Mouse (Mus musculus): Measurements from ENCODE around the gene Muc1.
"Not testable (repeated sequence)": the region's sequence is repeated elsewhere in the genome, so short reads cannot be mapped to it uniquely, and the experiment has no call there.

The Muc1 gene

GRCm38 (mm10) chr3:89210162-89210561 is 18.7 kb upstream of the Muc1 start:
- no peak for DNase-seq (ENCODE audit: low spot score)

DNA sequence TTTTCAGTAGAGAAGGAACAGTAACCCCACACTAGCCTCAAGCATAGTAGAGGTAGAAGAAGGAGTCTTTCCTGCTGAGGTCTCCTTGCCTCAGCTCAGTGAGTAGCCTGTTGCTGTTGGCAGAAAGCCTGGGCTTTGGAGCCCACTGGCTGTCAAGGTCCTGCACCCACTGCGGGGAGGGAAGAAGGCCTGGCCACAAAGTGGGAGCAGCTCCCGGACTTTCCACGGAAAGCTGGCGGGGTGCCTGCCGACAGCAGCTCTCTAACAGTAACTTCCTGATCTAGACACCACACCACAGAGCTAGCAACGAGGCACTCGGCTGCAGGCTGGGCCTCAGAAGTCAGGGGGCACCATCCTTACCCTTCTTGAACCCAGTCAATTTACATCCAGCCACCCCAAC is 18.1 kb upstream of the Muc1 start:
- DNase-seq (ENCODE audit: low spot score) = no peak

DNA sequence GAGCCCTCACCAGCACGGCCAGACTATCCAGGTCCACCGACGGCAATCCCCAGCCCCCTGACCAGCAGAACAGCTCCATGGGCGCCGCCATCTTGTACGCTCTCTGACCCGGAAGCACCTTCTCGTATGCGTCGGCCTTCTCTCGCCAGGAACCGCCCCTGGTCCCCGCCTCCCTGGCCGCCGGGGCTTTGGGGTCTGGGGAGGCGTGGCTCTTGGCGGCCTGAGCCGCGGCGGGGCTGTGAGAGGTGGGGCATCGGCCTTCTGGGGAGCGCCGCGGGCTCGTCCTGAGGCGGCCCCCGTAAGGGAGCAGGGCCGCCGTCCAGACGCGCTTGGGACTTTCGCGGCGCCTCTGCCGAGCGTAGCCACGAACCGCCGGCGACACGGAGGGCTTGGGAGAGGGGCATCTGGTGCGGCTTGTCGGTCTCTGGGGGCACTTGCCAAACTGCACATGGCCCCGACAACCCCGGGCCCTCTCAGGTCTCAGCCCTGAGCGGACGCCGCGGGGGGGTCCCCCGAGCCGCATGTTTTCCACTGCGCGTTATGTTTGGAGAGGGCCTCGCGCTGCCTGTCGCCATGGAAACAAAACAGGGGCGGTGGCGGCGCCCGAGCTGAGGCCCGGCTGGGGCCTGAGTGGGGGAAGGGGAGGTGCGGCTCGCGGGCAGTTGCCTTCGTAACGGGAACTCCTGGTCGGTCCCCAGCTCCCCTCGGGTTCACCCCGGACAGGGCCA is 14.9 kb upstream of the Muc1 start:
- DNase-seq (ENCODE audit: low spot score) = peak; percentile 81

- no peak for DNase-seq (ENCODE audit: low spot score)
Measured at GRCm38 (mm10) chr3:89214681-89215411, 14.0 kb upstream of the Muc1 start, which contains the start of gene Thbs3. Gene Thbs3 (plus strand): TSS chr3:89215180.

- peak; percentile 73 for DNase-seq (ENCODE audit: low spot score)
Measured at GRCm38 (mm10) chr3:89215853-89216252, 13.0 kb upstream of the Muc1 start.

DNA sequence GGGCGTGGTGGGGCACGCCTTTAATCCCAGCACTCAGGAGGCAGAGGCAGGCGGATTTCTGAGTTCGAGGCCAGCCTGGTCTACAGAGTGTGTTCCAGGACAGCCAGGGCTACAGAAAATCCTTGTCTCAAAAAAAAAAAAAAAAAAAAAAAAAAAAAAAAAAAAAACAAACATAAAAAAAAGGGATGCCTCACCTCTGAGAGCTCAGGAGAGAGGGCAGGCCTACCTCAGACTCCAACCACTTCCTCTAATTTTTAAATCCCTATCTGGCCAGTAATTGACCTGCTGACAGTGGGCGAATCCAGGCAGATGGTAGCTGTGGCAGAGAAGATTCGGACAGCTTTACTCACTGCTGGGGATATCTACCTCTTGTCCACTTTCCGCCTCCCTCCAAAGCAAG is 12.4 kb upstream of the Muc1 start:
- not testable (repeated sequence) for DNase-seq (ENCODE audit: low spot score)

- no peak for DNase-seq (ENCODE audit: low spot score)
Measured at GRCm38 (mm10) chr3:89218271-89218670, 10.6 kb upstream of the Muc1 start.

GRCm38 (mm10) chr3:89219546-89219945 is 9.3 kb upstream of the Muc1 start:
- no peak for DNase-seq (ENCODE audit: low spot score)

DNA sequence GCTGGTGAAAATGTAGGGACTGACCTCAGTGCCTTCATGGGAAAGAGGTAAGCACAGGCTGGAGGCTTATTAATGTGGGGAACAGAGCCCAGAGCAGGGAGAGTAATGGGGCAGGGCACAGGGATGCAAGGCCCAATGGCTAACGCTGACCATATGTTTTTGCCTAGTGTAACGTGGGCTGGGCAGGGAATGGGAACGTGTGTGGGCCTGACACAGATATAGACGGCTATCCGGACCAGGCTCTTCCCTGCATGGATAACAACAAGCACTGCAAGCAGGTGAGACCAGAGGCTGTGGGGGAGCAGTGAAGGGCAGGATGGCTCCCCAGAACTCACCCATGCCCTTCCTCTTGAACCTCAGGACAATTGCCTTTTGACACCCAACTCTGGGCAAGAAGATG is 7.7 kb upstream of the Muc1 start:
- DNase-seq (ENCODE audit: low spot score) = no peak

DNA sequence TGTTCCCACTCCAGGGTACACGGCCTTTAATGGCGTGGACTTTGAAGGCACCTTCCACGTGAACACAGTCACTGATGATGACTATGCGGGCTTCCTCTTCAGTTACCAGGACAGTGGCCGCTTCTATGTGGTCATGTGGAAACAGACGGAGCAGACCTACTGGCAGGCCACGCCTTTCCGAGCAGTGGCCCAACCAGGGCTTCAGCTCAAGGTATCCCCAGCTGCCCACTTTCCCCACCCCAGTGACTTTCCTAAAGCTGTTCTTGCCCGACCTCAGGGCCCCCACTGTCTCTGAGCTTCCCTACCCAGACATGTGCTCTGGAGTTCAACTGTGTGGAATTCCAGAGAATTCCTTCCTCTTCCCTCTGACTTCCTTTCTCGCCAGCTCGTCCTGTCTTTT is 4.1 kb upstream of the Muc1 start:
- no peak for DNase-seq (ENCODE audit: low spot score)

DNA sequence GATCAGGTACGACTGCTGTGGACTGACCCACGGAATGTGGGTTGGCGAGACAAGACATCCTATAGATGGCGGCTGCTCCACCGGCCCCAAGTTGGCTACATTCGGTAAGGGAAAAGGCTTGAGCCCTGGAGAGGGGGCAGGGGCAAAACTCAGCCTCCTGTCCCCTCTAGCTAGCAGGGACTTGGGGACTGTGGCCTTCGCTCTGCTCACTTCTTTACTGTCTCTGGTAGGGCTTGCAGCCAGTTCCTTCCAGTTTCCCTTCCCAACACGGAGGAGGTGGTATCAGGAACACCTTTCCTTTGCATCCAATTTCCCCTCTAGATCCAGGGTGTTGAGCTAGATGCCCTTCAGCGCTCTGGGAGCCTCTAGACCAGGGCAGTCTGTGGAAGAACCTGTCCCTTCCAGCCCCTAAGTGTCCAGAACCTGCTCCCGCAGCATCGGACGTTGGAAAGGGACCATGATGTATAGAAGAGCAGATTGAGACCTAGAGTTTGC is 3.5 kb upstream of the Muc1 start:
- no peak for DNase-seq (ENCODE audit: low spot score)

DNA sequence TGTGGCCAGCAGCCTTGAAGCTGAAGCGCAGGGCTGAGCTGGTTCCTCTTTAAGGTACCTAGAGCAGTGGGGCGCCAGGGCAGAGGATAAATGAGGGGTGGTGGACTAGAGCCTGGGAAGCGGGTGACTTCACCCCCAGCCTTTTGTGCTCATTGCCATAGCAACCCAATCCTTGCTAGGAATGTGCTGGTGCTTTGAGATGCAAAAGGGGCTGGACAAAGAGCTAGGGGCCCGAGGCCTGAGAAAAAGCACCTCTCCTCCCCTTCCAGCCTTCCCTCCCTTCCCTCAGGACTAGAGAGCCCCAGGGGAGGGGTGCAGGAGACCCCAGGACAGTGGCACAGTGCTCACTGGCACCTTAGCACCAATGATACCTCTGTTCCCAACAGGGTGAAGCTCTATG is 2.9 kb upstream of the Muc1 start:
- no peak for DNase-seq (ENCODE audit: low spot score)

- DNase-seq (ENCODE audit: low spot score) = no peak
Measured at GRCm38 (mm10) chr3:89226361-89226760, 2.5 kb upstream of the Muc1 start.

- no peak for DNase-seq (ENCODE audit: low spot score)
Measured at GRCm38 (mm10) chr3:89226900-89227299, 2.0 kb upstream of the Muc1 start, which contains the start of gene Mtx1. Gene Mtx1 (minus strand): TSS chr3:89227088.

GRCm38 (mm10) chr3:89227307-89228179 is 1.3 kb upstream of the Muc1 start:
- DNase-seq (ENCODE audit: low spot score) = no peak

DNA sequence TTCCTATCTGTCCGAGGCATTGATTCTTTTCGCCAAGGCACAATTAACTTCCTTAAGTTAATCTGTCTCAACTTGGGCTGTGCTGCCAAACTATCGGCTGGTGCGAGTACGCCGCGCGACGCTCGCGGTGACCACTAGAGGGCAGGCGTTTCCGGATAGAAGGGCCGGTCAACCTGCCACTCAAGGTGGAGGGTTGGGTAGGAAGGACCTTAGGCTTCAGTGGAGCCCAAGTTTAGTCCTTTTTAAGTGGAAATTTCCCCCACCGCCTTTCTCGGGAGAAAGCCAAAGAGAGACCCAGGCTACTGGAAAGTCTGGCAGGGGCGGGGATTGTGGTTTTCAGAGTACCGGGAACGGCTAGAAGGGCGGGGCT is 692 bp upstream of the Muc1 start:
- DNase-seq (ENCODE audit: low spot score) = peak; percentile 71

GRCm38 (mm10) chr3:89229276-89229675 is 419 bp downstream of the Muc1 start:
- no peak for DNase-seq (ENCODE audit: low spot score)

GRCm38 (mm10) chr3:89230561-89230960 is 1.7 kb downstream of the Muc1 start:
- no peak for DNase-seq (ENCODE audit: low spot score)

DNA sequence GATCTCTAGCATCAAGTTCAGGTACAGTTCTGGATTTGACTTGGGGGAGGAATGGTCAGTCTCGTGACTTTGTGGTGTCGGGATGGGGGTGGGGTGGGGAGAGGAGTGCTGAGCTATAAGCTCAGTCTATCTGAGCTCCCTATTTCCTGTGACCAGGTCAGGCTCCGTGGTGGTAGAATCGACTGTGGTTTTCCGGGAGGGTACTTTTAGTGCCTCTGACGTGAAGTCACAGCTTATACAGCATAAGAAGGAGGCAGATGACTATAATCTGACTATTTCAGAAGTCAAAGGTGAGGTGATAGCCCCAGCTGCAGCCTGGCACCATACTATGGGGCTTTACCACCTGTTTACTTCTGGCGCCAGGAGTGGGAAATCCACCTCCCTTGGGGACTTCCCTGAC is 2.5 kb downstream of the Muc1 start:
- DNase-seq (ENCODE audit: low spot score) = no peak

DNA sequence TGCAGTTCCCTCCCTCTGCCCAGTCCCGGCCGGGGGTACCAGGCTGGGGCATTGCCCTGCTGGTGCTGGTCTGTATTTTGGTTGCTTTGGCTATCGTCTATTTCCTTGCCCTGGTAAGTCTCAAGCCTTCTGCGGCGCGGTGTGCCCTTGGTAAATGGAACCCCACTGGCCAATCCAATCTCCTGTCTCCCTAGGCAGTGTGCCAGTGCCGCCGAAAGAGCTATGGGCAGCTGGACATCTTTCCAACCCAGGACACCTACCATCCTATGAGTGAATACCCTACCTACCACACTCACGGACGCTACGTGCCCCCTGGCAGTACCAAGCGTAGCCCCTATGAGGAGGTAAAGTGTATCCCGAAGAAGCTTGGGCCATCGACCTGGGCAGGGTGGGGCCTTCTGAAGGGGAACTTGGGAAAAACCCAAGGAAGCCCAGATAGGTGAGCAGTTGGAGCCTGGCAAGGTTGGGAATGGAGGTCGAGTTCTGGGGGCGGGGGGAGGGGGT is 3.0 kb downstream of the Muc1 start:
- DNase-seq (ENCODE audit: low spot score) = no peak

GRCm38 (mm10) chr3:89232614-89233013 is 3.8 kb downstream of the Muc1 start:
- DNase-seq (ENCODE audit: low spot score) = no peak

GRCm38 (mm10) chr3:89233562-89234110 is 4.8 kb downstream of the Muc1 start:
- DNase-seq (ENCODE audit: low spot score) = no peak
